ENCODE assay signal across 8 mouse cellular contexts in the genomic region with DNA sequence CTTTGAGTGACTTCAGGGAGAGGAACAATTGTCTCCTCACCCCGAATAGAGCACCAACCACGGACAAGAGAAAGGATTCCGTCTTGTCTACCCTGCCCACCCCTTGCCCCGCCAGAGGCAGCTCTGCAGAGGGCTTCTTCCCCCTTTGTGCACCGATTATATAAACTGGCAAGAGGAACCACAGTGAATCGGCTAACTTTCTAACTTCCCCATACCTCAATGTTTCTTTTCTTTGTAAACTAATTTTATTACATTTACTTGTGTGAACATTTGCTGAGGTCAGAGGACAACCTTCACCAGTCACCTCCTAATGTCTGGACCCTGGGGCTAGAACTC. TPM values are rescaled to one million over a fixed set of nuclear protein-coding genes. Genes with fewer than 3 reads are reported as not detected.
A peak's percentile ranks its signal among the peaks of the same experiment; 100 is the strongest.
DNase-seq lines count a peak whose midpoint lies in the region; ATAC-seq and TF ChIP-seq lines count a peak whose summit lies in the region.

Gene Higd1a (minus strand): TSS at position 210 of the 336 bp plus-strand sequence.

- H3K9ac ChIP-seq in kidney, postnatal 0 days (ENCODE audit: low read depth, low read length): peak within 1 kb of the TSS; percentile 84
- peak within 1 kb of the TSS; percentile 90 for H3K9ac ChIP-seq in midbrain, embryonic 13.5 days (replicated peaks)

- H3K27me3 ChIP-seq in kidney, postnatal 0 days (ENCODE audit: insufficient read depth, low read length): no peaks in the 10 kb centered on the region
- no peaks in the 10 kb centered on the region for H3K27me3 ChIP-seq in midbrain, embryonic 13.5 days

- peak within 1 kb of the TSS; percentile 87 for H3K4me2 ChIP-seq in kidney, postnatal 0 days (ENCODE audit: low read length)
- peak within 1 kb of the TSS; percentile 75 for H3K4me2 ChIP-seq in midbrain, embryonic 13.5 days (replicated peaks)

- H3K9me3 ChIP-seq in kidney, postnatal 0 days (replicated peaks; ENCODE audit: low read length): no peaks in the 10 kb centered on the region
- H3K9me3 ChIP-seq in midbrain, embryonic 13.5 days: no peaks in the 10 kb centered on the region

- H3K27ac ChIP-seq in kidney, postnatal 0 days: peak within 1 kb of the TSS; percentile 96
- H3K27ac ChIP-seq in midbrain, embryonic 13.5 days: peak within 1 kb of the TSS; percentile 96

- no peak for TF ChIP-seq CTCF in kidney, postnatal 0 days (IDR thresholded peaks at IDR 0.05; ENCODE audit: low read depth)

- H3K36me3 ChIP-seq in kidney, postnatal 0 days (ENCODE audit: insufficient read depth, low read length): no peaks in the 10 kb centered on the region
- no peaks in the 10 kb centered on the region for H3K36me3 ChIP-seq in midbrain, embryonic 13.5 days

- ATAC-seq in kidney, postnatal 0 days (replicated peaks; ENCODE audit: low FRiP score, low read depth): no peak
- no peak for ATAC-seq in midbrain, embryonic 13.5 days

- peak within 1 kb of the TSS; percentile 70 for H3K4me3 ChIP-seq in kidney, postnatal 0 days (replicated peaks; ENCODE audit: low read depth, low read length)
- peak within 1 kb of the TSS; percentile 72 for H3K4me3 ChIP-seq in midbrain, embryonic 13.5 days (replicated peaks)

- 12% methylated on average over 6 of the region's 6 CpGs for WGBS in kidney, postnatal 0 days
- 7% methylated on average over 6 of the region's 6 CpGs for WGBS in midbrain, embryonic 13.5 days

- no peak for DNase-seq in kidney, postnatal 0 days (ENCODE audit: low spot score)
- no peak for DNase-seq in kidney, adult 9 months
- no peak for DNase-seq in adrenal gland, postnatal 4 days (ENCODE audit: low spot score in 2 of 2)
- DNase-seq in gonadal fat pad, adult 2 months (ENCODE audit: low read depth): no peak
- DNase-seq in layer of hippocampus, postnatal 10 days (ENCODE audit: low spot score in 2 of 2): no peak
- no peak for DNase-seq in ovary, adult 18-20 months (ENCODE audit: low spot score)
- DNase-seq in cerebellum, adult 8-10 months: no peak

- H3K4me1 ChIP-seq in kidney, postnatal 0 days (replicated peaks; ENCODE audit: insufficient read depth, low read length): no peaks in the 10 kb centered on the region
- peaks cover 14% of the 10 kb centered on the region for H3K4me1 ChIP-seq in midbrain, embryonic 13.5 days (replicated peaks)

RNA-seq across cellular contexts. Expression of gene Higd1a, which starts in this region (rescaled TPM):
- polyA plus RNA-seq in kidney, postnatal 0 days (2015; fragmentation: Nextera tagmentation; extraction: Ambion mirVana): 148 and 151 TPM in 2 replicates
- 10 to 100 TPM; 63.8 to 68.9 TPM for total RNA-seq in adrenal gland, postnatal 4 days (2021)
- polyA plus RNA-seq in gonadal fat pad, adult 2 months (2012; rRNA removed): 29.5 and 35.5 TPM in 2 replicates
- 100 to 1,000 TPM in 1 of 2 experiments, 10 to 100 TPM in 1; 99.3 to 103 TPM for total RNA-seq in layer of hippocampus, postnatal 10 days (2021)
- 146 TPM in 2 replicates for polyA plus RNA-seq in midbrain, embryonic 13.5 days (2015; fragmentation: Nextera tagmentation; extraction: Ambion mirVana)
